Mouse (Mus musculus): ENCODE measurements around the gene Rell1. TPM values are rescaled to one million over a fixed set of nuclear protein-coding genes. Genes with fewer than 3 reads are reported as not detected.

Gene Rell1
- polyA plus RNA-seq, 1 experiment from 2014 or later: 13.0 TPM

DNA sequence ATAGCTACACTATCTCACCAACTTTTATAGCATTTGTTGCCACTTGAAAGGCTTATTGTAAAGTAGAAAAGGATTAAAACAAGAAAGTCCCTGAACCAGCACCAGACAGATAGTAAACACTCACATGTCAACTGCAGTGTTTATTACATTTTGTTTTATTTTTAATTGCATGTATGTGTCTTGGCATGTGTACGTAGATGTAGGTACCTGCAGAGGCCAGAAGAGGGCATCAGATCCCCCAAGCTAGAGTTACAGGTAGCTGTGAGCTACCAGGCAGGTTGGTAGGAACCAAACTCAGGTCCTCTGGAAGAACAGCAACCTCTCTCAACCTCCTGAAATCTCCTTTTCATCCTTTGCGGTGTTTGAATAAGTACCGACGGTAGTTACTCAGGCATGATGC lies 81.6 kb downstream of the Rell1 start:
- Histone ChIP-seq H3K9me3 (ENCODE audit: control insufficient read depth, low read length) (no peaks in the 10 kb centered on the region), H3K9ac (replicated peaks; ENCODE audit: low read depth, low read length) (no peak overlapping the region), H3K4me2 (ENCODE audit: low read length) (no peak overlapping the region), H3K4me1 (replicated peaks; ENCODE audit: control insufficient read depth, insufficient read depth, low read length) (no peaks in the 10 kb centered on the region), H3K4me3 (replicated peaks; ENCODE audit: low read length) (no peak overlapping the region), H3K36me3 (ENCODE audit: control insufficient read depth, insufficient read depth) (no peaks in the 10 kb centered on the region), H3K27me3 (replicated peaks; ENCODE audit: control insufficient read depth, insufficient read depth, low read length) (no peaks in the 10 kb centered on the region), H3K27ac (ENCODE audit: low read length) (no peak overlapping the region)
- WGBS: 97% methylated on average over 4 of the region's 4 CpGs
- ATAC-seq: no peak

DNA sequence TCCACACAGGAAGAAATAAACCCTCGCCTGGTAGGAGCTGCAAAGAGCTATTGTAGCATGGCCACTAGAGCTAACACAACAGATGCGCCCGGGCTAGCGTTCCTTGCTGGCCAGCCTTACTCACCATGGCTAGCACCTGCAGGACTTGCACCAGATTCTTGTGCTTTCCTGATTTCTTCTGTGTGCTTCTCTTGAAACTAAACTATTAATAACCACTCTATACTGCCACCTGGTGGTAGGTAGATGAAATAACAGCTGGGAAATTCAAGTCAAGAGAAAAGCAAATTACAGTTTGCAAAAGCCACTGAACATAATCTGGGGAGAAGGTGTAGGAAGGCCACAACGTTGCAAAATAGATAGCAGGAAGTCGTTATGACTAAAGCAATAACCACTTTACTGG lies 82.0 kb downstream of the Rell1 start:
- no peak overlapping the region for H3K27ac ChIP-seq (ENCODE audit: low read length)
- 38% methylated on average over 6 of the region's 6 CpGs for WGBS
- no peak overlapping the region for H3K4me2 ChIP-seq (ENCODE audit: low read length)
- no peaks in the 10 kb centered on the region for H3K27me3 ChIP-seq (replicated peaks; ENCODE audit: control insufficient read depth, insufficient read depth, low read length)
- H3K9ac ChIP-seq (replicated peaks; ENCODE audit: low read depth, low read length): no peak overlapping the region
- no peaks in the 10 kb centered on the region for H3K9me3 ChIP-seq (ENCODE audit: control insufficient read depth, low read length)
- ATAC-seq: peak; percentile 72
- no peak overlapping the region for H3K4me3 ChIP-seq (replicated peaks; ENCODE audit: low read length)
- H3K4me1 ChIP-seq (replicated peaks; ENCODE audit: control insufficient read depth, insufficient read depth, low read length): no peaks in the 10 kb centered on the region
- H3K36me3 ChIP-seq (ENCODE audit: control insufficient read depth, insufficient read depth): no peaks in the 10 kb centered on the region

DNA sequence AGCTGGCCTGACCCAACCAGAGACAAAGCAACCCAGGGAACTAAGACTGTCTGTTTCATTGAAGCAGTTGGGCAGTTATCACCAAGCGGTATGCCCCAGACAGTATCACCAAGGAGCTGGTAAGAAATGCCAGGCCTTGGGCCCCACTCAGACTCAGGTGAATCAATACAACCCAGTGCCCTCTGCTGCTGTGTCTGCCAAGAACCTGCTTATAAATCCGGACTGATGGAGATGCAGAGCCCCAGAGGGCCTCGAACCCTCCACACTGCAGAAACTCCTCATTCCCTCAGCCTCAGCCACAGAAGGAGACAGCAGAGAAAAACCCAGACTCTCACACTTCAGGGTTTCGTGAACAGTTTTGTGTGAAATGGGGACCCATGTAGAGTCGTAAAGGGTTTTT lies 82.4 kb downstream of the Rell1 start:
- ATAC-seq: peak; percentile 12; the same call in 1 of the 2 replicates
- no peak overlapping the region for H3K4me3 ChIP-seq (replicated peaks; ENCODE audit: low read length)
- WGBS: 89% methylated on average over 5 of the region's 5 CpGs
- H3K4me1 ChIP-seq (replicated peaks; ENCODE audit: control insufficient read depth, insufficient read depth, low read length): no peaks in the 10 kb centered on the region
- no peak overlapping the region for H3K27ac ChIP-seq (ENCODE audit: low read length)
- H3K9ac ChIP-seq (replicated peaks; ENCODE audit: low read depth, low read length): no peak overlapping the region
- H3K27me3 ChIP-seq (replicated peaks; ENCODE audit: control insufficient read depth, insufficient read depth, low read length): no peaks in the 10 kb centered on the region
- no peaks in the 10 kb centered on the region for H3K9me3 ChIP-seq (ENCODE audit: control insufficient read depth, low read length)
- H3K36me3 ChIP-seq (ENCODE audit: control insufficient read depth, insufficient read depth): no peaks in the 10 kb centered on the region
- H3K4me2 ChIP-seq (ENCODE audit: low read length): no peak overlapping the region

DNA sequence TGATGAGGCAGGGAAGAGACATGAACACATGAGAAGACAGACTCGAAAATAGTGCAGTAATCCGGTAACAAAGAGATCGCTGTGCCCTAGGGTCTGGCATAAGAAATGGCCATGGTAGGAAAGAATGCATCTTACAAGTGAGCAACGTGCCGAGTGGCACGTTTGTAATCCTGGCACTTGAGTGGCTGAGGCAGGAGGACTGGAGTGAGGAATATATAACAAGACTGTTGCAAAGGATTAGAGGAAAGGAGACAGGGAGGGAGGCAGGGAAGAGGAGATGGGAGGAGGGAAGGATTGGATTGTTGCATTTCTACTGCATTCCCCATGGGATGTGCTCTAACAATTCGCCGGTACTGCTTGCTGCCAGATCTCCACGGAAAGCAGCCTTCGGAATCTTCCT lies 89.7 kb downstream of the Rell1 start:
- H3K9me3 ChIP-seq (ENCODE audit: control insufficient read depth, low read length): no peaks in the 10 kb centered on the region
- ATAC-seq: no peak
- H3K9ac ChIP-seq (replicated peaks; ENCODE audit: low read depth, low read length): no peak overlapping the region
- H3K27me3 ChIP-seq (replicated peaks; ENCODE audit: control insufficient read depth, insufficient read depth, low read length): no peaks in the 10 kb centered on the region
- WGBS: 60% methylated on average over 10 of the region's 10 CpGs
- no peak overlapping the region for H3K27ac ChIP-seq (ENCODE audit: low read length)
- no peak overlapping the region for H3K4me2 ChIP-seq (ENCODE audit: low read length)
- no peak overlapping the region for H3K4me3 ChIP-seq (replicated peaks; ENCODE audit: low read length)
- no peaks in the 10 kb centered on the region for H3K36me3 ChIP-seq (ENCODE audit: control insufficient read depth, insufficient read depth)
- no peaks in the 10 kb centered on the region for H3K4me1 ChIP-seq (replicated peaks; ENCODE audit: control insufficient read depth, insufficient read depth, low read length)

DNA sequence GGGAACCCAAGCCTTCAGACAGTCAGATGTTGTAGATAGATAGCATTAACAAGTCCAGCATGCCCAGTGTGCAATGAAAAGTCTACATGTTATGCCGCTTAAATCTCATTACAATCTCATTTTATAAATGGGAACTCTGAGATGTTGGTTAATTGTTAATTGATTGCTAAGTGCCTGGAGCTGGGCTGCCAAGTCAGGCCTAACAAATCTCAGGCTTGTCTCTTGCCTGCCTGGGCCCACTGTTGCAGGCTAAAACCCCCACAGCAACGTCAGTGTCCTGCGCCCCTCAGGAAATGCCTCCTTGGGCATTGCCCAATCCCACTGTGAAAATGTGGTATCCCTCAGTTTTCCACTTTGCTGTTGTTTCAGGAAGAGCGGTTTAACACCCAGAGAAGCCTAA lies 92.6 kb downstream of the Rell1 start:
- WGBS: 81% methylated on average over 4 of the region's 4 CpGs

GRCm38 (mm10) chr5:63874880-63875279 lies 93.8 kb downstream of the Rell1 start:
- Histone ChIP-seq H3K4me2 (ENCODE audit: low read length) (no peak overlapping the region), H3K27ac (ENCODE audit: low read length) (no peak overlapping the region), H3K27me3 (replicated peaks; ENCODE audit: control insufficient read depth, insufficient read depth, low read length) (no peaks in the 10 kb centered on the region), H3K4me3 (replicated peaks; ENCODE audit: low read length) (no peak overlapping the region), H3K9ac (replicated peaks; ENCODE audit: low read depth, low read length) (no peak overlapping the region), H3K9me3 (ENCODE audit: control insufficient read depth, low read length) (no peaks in the 10 kb centered on the region), H3K36me3 (ENCODE audit: control insufficient read depth, insufficient read depth) (no peaks in the 10 kb centered on the region), H3K4me1 (replicated peaks; ENCODE audit: control insufficient read depth, insufficient read depth, low read length) (peaks cover 7% of the 10 kb centered on the region)
- 80% methylated on average over 16 of the region's 16 CpGs for WGBS
- no peak for ATAC-seq

More for the DNA sequence above, 92.6 kb downstream of the Rell1 start:
- Histone ChIP-seq H3K27me3 (replicated peaks; ENCODE audit: control insufficient read depth, insufficient read depth, low read length) (no peaks in the 10 kb centered on the region), H3K27ac (ENCODE audit: low read length) (no peak overlapping the region), H3K36me3 (ENCODE audit: control insufficient read depth, insufficient read depth) (no peaks in the 10 kb centered on the region), H3K4me1 (replicated peaks; ENCODE audit: control insufficient read depth, insufficient read depth, low read length) (peaks cover 7% of the 10 kb centered on the region), H3K9ac (replicated peaks; ENCODE audit: low read depth, low read length) (no peak overlapping the region), H3K9me3 (ENCODE audit: control insufficient read depth, low read length) (no peaks in the 10 kb centered on the region), H3K4me2 (ENCODE audit: low read length) (no peak overlapping the region), H3K4me3 (replicated peaks; ENCODE audit: low read length) (no peak overlapping the region)
- ATAC-seq: no peak

DNA sequence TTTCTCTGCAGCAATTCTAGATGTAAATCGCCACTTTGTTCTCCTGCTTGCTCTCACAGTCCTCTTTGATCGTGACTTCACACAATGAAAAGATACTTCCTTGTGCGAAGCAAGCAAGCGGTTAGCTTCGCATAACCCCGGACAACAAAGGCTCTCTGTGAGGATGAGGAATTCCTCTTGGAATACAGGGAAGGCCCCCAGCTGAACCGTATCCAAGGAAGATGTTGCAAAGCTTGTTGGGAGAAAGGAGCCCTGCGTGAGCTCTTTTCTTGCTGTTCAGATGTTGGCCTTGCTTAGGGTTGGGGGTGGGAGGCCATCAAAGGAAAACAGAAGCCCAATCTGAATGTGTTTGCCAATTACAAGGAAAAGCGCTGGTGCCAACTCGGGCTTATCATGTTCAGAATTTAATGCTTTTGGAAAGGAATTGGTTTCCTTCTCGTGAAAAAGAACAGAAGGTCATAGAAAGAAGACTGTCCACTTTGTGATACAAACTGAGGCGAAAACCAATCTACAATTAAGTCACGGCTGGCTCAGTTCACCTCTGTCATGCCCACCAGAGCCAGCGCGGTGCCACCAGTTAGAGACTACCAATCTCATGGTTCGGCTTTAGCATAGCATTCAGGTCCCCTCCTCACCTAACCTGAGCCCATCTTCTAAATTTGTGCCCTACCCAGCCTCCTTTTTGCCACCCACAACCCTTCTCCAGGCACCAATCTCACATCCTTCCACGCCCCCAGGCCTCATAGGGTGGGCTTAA lies 96.3 kb downstream of the Rell1 start:
- Histone ChIP-seq H3K4me1 (replicated peaks; ENCODE audit: control insufficient read depth, insufficient read depth, low read length) (peaks cover 7% of the 10 kb centered on the region), H3K27me3 (replicated peaks; ENCODE audit: control insufficient read depth, insufficient read depth, low read length) (no peaks in the 10 kb centered on the region), H3K4me2 (ENCODE audit: low read length) (no peak overlapping the region; the same call in 1 of the 2 replicates), H3K27ac (ENCODE audit: low read length) (peak overlapping the region; percentile 44; the same call in 1 of the 2 replicates), H3K4me3 (replicated peaks; ENCODE audit: low read length) (no peak overlapping the region), H3K9me3 (ENCODE audit: control insufficient read depth, low read length) (no peaks in the 10 kb centered on the region), H3K9ac (replicated peaks; ENCODE audit: low read depth, low read length) (no peak overlapping the region), H3K36me3 (ENCODE audit: control insufficient read depth, insufficient read depth) (no peaks in the 10 kb centered on the region)
- peak; percentile 71 for ATAC-seq
- WGBS: 27% methylated on average over 17 of the region's 17 CpGs

- H3K4me3 ChIP-seq (replicated peaks; ENCODE audit: low read length): no peak overlapping the region
- 27% methylated on average over 3 of the region's 3 CpGs for WGBS
- no peak overlapping the region for H3K4me2 ChIP-seq (ENCODE audit: low read length)
- H3K27ac ChIP-seq (ENCODE audit: low read length): no peak overlapping the region
- H3K9ac ChIP-seq (replicated peaks; ENCODE audit: low read depth, low read length): no peak overlapping the region
- H3K4me1 ChIP-seq (replicated peaks; ENCODE audit: control insufficient read depth, insufficient read depth, low read length): peaks cover 7% of the 10 kb centered on the region
- no peaks in the 10 kb centered on the region for H3K27me3 ChIP-seq (replicated peaks; ENCODE audit: control insufficient read depth, insufficient read depth, low read length)
- no peaks in the 10 kb centered on the region for H3K9me3 ChIP-seq (ENCODE audit: control insufficient read depth, low read length)
- ATAC-seq: no peak
- H3K36me3 ChIP-seq (ENCODE audit: control insufficient read depth, insufficient read depth): no peaks in the 10 kb centered on the region
These were observed 101.3 kb downstream of the Rell1 start for GRCm38 (mm10) chr5:63867421-63867820.

- 93% methylated on average over 8 of the region's 8 CpGs for WGBS
These were observed 109.8 kb downstream of the Rell1 start for GRCm38 (mm10) chr5:63858901-63859300.

More at GRCm38 (mm10) chr5:63858901-63859300, 109.8 kb downstream of the Rell1 start:
- Histone ChIP-seq H3K27me3 (replicated peaks; ENCODE audit: control insufficient read depth, insufficient read depth, low read length) (no peaks in the 10 kb centered on the region), H3K36me3 (ENCODE audit: control insufficient read depth, insufficient read depth) (no peaks in the 10 kb centered on the region), H3K4me3 (replicated peaks; ENCODE audit: low read length) (no peak overlapping the region), H3K4me1 (replicated peaks; ENCODE audit: control insufficient read depth, insufficient read depth, low read length) (no peaks in the 10 kb centered on the region), H3K27ac (ENCODE audit: low read length) (no peak overlapping the region), H3K9ac (replicated peaks; ENCODE audit: low read depth, low read length) (no peak overlapping the region), H3K4me2 (ENCODE audit: low read length) (no peak overlapping the region), H3K9me3 (ENCODE audit: control insufficient read depth, low read length) (no peaks in the 10 kb centered on the region)
- no peak for ATAC-seq

Measured in forebrain, embryonic 16.5 days (tissue).